Mouse (Mus musculus) embryonic facial prominence, embryonic 10.5 days (tissue): ENCODE measurements around the gene Plgrkt. TPM values are rescaled to one million over a fixed set of nuclear protein-coding genes. Genes with fewer than 3 reads are reported as not detected.

Experiments used
- DNase-seq: peaks from one replicate; pipeline ENCODE4 v3.0.0-alpha.2; 2017; ENCODE audit warnings: low spot score
- H3K27ac ChIP-seq: fragments of 300-500 bp; sonication (generic); replicated peaks from 2 replicates; pipeline ENCODE4 v1.5.1; 2016; ENCODE audit warnings: mild to moderate bottlenecking
- H3K27me3 ChIP-seq: fragments of 300-500 bp; sonication (generic); replicated peaks from 2 replicates; pipeline ENCODE4 v1.6.1; 2016; ENCODE audit warnings: low read depth, mild to moderate bottlenecking; ENCODE audit not compliant: poor library complexity, severe bottlenecking
- H3K36me3 ChIP-seq: fragments of 300-500 bp; sonication (generic); replicated peaks from 2 replicates; pipeline ENCODE4 v1.6.1; 2016; ENCODE audit warnings: mild to moderate bottlenecking, moderate library complexity
- H3K4me1 ChIP-seq: fragments of 300-500 bp; sonication (generic); 2 replicates; pipeline ENCODE4 v1.6.1; 2016
- H3K4me3 ChIP-seq: fragments of 300-500 bp; sonication (generic); 2 replicates; pipeline ENCODE4 v1.5.1; 2016; ENCODE audit warnings: mild to moderate bottlenecking, moderate library complexity
- H3K9me3 ChIP-seq: fragments of 300-500 bp; sonication (generic); 2 replicates; pipeline ENCODE4 v1.6.1; 2016; ENCODE audit warnings: mild to moderate bottlenecking
- WGBS: fragments of 180-500 bp; shearing (Covaris S2); methylation state at CpG from one replicate; pipeline ENCODE4 v1.1.7; 2016; 5-methylcytosine and 5-hydroxymethylcytosine counted together
- polyA plus RNA-seq: library from polyadenylated mRNA; unstranded; fragments of >200 nt; fragmentation: Nextera tagmentation; extraction: Ambion mirVana; gene quantifications from 2 replicates; pipeline ENCODE4 v1.2.1, GENCODE M21; 2016

Gene Plgrkt
- polyA plus RNA-seq, 1 experiment from 2014 or later = 35.3 TPM

DNA sequence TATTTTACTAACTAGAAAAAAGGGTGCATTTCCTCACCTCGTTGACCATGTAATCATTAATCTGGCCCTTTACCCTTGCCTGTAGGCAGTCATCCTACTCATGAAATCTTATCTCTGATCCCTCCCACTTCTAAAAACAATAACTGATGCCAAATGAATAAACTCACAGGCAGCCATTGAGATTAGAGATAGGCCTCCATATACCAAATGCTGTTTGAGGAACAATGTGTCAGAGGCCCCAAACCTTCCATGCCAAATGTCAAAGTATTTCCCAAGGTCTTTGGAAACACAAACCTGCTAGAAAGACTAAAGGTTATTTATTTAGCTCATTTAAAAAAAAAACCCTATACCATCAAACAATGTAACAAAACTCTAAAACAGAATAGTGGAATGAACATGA lies 29.2 kb upstream of the Plgrkt start:
- DNase-seq = no peak
- Histone ChIP-seq H3K27me3 (no peaks in the 10 kb centered on the region), H3K27ac (no peak overlapping the region), H3K4me3 (no peak overlapping the region), H3K4me1 (no peaks in the 10 kb centered on the region), H3K9me3 (peaks cover 7% of the 10 kb centered on the region; the same call in 1 of the 2 replicates), H3K36me3 (no peaks in the 10 kb centered on the region)
- WGBS = 65% methylated on average over 1 of the region's 1 CpGs

DNA sequence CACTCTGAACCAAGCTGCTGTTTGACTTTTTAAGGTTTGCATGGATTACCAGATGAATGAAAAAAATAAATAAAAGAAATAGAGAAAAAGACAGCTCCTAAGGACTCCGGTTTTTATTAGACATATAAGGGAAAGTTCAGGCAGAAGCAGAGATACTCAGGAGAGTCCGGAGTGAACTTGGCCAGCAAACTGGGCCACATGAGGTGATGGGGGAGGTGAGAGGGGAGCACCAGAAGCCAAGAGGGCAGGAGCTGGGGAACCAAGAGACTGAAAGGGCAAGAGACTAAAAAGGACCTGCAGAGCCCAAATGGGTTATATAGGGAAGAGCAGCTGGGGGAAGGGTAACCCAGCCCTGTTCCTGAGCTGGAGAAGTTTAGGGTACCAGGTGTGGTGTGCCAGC lies 27.5 kb upstream of the Plgrkt start:
- Histone ChIP-seq H3K27me3 (no peaks in the 10 kb centered on the region), H3K36me3 (no peaks in the 10 kb centered on the region), H3K4me3 (no peak overlapping the region), H3K9me3 (peaks cover 7% of the 10 kb centered on the region; the same call in 1 of the 2 replicates), H3K27ac (no peak overlapping the region), H3K4me1 (no peaks in the 10 kb centered on the region)
- 94% methylated on average over 2 of the region's 2 CpGs for WGBS
- no peak for DNase-seq

- Histone ChIP-seq H3K27ac (no peak overlapping the region), H3K4me1 (no peaks in the 10 kb centered on the region), H3K4me3 (no peak overlapping the region), H3K27me3 (no peaks in the 10 kb centered on the region), H3K36me3 (no peaks in the 10 kb centered on the region), H3K9me3 (peaks cover 5% of the 10 kb centered on the region; the same call in 1 of the 2 replicates)
- DNase-seq = no peak
- 92% methylated on average over 9 of the region's 9 CpGs for WGBS
These were observed 26.1 kb upstream of the Plgrkt start for GRCm38 (mm10) chr19:29393333-29393732.

DNA sequence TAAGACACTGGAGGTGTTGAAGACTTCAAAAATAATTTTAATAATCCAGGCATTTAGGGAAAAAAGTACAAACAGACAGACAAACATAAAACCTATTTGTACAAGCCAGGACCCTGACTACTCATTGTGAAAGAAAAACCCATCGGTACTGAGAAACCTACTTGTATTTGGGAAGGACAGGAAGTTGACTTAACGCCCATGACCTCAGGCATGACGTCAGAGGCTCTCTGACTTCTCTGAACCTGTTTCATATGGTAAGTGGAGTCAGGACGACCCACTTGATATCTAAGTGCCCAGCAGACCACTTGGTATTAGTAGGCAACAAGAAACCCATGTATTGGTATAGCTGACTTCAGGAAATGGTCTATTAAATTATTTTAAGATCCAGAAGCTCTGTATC lies 24.1 kb upstream of the Plgrkt start:
- no peaks in the 10 kb centered on the region for H3K27me3 ChIP-seq
- WGBS = 66% methylated on average over 4 of the region's 4 CpGs
- no peaks in the 10 kb centered on the region for H3K4me1 ChIP-seq
- H3K27ac ChIP-seq = no peak overlapping the region
- no peak for DNase-seq
- no peaks in the 10 kb centered on the region for H3K9me3 ChIP-seq
- no peak overlapping the region for H3K4me3 ChIP-seq
- no peaks in the 10 kb centered on the region for H3K36me3 ChIP-seq

DNA sequence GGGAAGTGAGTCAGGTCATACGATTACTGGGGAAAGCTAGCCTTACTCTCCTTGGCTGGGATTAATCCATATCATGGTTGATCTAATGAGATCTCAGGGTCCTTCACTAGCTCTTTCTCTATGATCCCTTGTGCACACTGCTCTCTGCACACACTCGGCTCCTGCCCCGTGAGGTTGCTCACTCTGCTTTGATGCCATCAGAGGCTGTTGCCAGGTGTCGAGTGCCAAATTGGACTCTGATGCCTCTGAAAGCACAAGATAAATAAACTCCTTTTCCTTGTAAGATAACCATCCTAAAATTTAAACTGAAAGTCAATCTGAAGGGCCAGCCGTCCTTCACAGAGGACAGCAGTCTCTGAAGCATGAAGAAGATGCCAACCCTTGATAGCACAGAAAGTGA lies 23.3 kb upstream of the Plgrkt start:
- Histone ChIP-seq H3K4me1 (no peaks in the 10 kb centered on the region), H3K4me3 (no peak overlapping the region), H3K27me3 (no peaks in the 10 kb centered on the region), H3K9me3 (no peaks in the 10 kb centered on the region), H3K27ac (no peak overlapping the region), H3K36me3 (no peaks in the 10 kb centered on the region)
- WGBS = 82% methylated on average over 5 of the region's 5 CpGs
- DNase-seq = no peak

- no peaks in the 10 kb centered on the region for H3K36me3 ChIP-seq
- H3K27ac ChIP-seq = no peak overlapping the region
- no peak for DNase-seq
- no peak overlapping the region for H3K4me3 ChIP-seq
- whole genome bisulfite sequencing = 84% methylated on average over 1 of the region's 1 CpGs
- H3K9me3 ChIP-seq = no peaks in the 10 kb centered on the region
- H3K27me3 ChIP-seq = no peaks in the 10 kb centered on the region
- no peaks in the 10 kb centered on the region for H3K4me1 ChIP-seq
These were observed 21.6 kb upstream of the Plgrkt start for GRCm38 (mm10) chr19:29388818-29389217.

DNA sequence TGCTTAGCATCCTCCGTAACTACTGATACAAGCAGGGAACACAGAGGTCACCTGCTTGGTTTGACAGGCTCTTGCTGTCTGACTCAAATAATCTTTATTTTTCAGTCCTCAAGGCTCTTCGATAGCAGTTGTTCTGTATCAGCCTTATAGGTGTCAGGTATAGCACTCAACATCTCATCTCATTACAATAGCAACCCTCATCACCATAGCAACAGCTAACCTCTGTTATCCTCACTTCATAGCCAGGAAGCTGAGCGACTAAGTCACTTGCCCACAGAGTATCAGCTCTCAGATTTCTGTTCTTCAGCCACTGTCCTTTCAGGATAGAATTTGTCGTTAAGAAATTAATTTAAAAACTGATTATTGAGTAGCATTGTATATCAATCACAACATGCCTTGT lies 18.6 kb upstream of the Plgrkt start:
- H3K27ac ChIP-seq = no peak overlapping the region
- WGBS = 85% methylated on average over 4 of the region's 4 CpGs
- no peak for DNase-seq
- no peaks in the 10 kb centered on the region for H3K9me3 ChIP-seq
- H3K4me3 ChIP-seq = no peak overlapping the region
- no peaks in the 10 kb centered on the region for H3K36me3 ChIP-seq
- H3K4me1 ChIP-seq = no peaks in the 10 kb centered on the region
- no peaks in the 10 kb centered on the region for H3K27me3 ChIP-seq

DNA sequence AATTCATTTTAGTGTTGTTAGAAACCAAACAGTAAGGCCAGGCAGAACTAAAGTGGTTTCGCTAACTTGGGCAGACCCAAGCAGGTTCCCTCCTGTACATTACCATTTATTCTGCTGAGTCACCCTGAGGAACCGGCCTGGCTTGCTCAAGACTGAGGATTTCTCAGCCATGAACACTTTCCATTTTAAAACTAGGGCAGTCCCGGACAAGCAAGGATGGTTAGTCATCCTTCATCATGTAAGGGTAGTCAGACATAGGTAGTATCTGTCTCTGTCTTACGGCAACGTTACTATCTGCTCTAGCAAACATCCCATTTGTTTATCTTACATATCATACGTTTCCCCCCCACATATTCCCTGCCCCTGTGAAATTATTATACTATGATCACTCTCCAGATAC lies 17.8 kb upstream of the Plgrkt start:
- Histone ChIP-seq H3K36me3 (no peaks in the 10 kb centered on the region), H3K4me3 (no peak overlapping the region), H3K4me1 (no peaks in the 10 kb centered on the region), H3K9me3 (no peaks in the 10 kb centered on the region), H3K27ac (no peak overlapping the region), H3K27me3 (no peaks in the 10 kb centered on the region)
- no peak for DNase-seq
- 88% methylated on average over 6 of the region's 6 CpGs for WGBS

DNA sequence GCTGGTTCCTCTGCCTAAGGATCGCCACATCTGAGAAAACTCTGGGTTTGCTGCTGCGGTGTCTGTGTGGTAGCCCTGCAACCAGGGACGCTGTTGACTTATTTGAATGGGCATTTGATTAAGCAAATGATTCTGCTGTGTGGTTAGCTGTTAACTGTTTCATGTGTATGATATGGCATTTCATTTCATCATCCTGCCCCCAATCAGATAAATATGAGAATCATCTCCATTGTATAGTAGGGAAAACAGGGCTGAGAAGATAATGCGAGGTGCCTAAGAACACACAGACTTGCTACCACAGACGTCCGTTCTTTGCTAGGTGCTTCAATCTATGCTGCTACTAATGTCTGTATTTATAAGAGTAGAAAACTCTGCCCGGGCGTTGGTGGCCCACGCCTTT lies 17.2 kb upstream of the Plgrkt start:
- Histone ChIP-seq H3K9me3 (no peaks in the 10 kb centered on the region), H3K36me3 (no peaks in the 10 kb centered on the region), H3K27ac (no peak overlapping the region), H3K4me1 (no peaks in the 10 kb centered on the region), H3K4me3 (no peak overlapping the region), H3K27me3 (no peaks in the 10 kb centered on the region)
- 88% methylated on average over 9 of the region's 9 CpGs for WGBS
- no peak for DNase-seq

DNA sequence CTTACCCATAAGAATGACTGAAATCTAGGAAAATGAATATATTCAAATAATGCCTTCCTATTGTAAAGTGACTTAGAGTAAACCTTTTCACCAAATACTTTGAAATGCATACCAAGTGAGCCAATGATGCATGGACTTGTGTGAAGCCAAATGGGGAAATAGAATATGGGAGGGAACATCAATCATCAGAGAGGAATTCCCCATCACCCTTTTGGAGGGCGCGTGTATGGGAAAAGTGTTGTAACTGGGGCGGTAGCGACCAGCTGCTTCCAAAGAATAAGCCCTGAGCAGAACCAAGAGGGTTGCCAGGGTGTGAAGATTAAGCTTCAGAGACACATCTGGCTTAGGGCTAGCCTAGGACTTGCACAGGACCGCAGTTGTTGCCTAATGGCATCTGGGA lies 16.2 kb upstream of the Plgrkt start:
- Histone ChIP-seq H3K27me3 (no peaks in the 10 kb centered on the region), H3K9me3 (no peaks in the 10 kb centered on the region), H3K4me1 (no peaks in the 10 kb centered on the region), H3K27ac (no peak overlapping the region), H3K4me3 (no peak overlapping the region), H3K36me3 (no peaks in the 10 kb centered on the region)
- 91% methylated on average over 5 of the region's 5 CpGs for WGBS
- DNase-seq = no peak

DNA sequence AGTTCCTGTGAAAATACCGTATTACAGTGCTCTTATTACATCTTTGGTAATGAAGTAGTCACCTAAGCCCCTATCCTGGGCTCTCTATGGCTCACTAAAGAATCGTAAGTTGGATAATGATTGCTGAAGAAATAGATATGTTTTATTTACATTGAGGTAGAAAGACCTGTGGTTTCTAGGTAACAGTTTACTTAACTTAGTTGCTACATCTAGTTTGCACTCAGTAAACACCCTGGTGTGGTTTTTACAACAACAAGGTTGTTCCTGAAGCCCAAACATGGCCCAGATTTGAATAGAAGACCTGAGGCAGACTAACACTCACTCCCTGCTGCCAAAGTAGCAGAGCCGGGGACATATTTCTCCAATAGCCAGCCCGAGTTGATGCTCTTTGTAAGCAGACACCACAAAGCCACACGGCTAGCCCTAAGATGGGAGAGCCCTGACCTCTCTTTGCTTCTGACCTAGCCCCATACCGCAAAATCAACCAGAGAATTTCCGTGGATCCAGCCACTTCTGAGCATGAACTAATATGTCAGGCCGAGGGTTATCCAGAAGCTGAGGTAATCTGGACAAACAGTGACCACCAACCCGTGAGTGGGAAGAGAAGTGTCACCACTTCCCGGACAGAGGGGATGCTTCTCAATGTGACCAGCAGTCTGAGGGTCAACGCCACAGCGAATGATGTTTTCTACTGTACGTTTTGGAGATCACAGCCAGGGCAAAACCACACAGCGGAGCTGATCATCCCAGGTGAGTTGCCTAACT lies 12.8 kb upstream of the Plgrkt start:
- no peak overlapping the region for H3K4me3 ChIP-seq

DNA sequence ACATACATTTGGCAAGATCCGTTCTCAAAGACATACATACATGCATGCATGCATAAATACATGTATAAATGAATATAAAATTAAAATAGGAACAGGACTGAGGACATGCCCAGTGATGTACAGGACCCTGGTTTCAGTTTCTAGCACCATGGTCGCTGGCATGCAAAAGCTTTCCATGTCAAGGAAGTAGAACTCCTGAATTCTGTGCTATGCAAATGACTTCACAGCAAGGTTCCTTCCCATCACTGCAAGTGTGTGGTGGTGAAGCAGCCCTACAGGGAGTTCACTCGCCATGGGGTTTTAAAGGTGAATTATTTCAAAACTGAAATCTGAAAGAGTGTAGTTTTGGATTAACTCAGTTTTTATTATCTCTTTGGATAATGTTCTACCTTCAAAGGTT lies 9.2 kb upstream of the Plgrkt start:
- H3K9me3 ChIP-seq = no peaks in the 10 kb centered on the region
- WGBS = 70% methylated on average over 3 of the region's 3 CpGs
- H3K27me3 ChIP-seq = no peaks in the 10 kb centered on the region; the same call in 1 of the 2 replicates
- H3K27ac ChIP-seq = no peak overlapping the region
- no peaks in the 10 kb centered on the region for H3K4me1 ChIP-seq
- no peak for DNase-seq
- H3K4me3 ChIP-seq = no peak overlapping the region
- H3K36me3 ChIP-seq = no peaks in the 10 kb centered on the region

More for the DNA sequence above, 12.8 kb upstream of the Plgrkt start:
- Histone ChIP-seq H3K27ac (no peak overlapping the region), H3K27me3 (no peaks in the 10 kb centered on the region), H3K4me1 (no peaks in the 10 kb centered on the region), H3K9me3 (no peaks in the 10 kb centered on the region), H3K36me3 (no peaks in the 10 kb centered on the region)
- DNase-seq = no peak
- WGBS = 88% methylated on average over 14 of the region's 14 CpGs

- Histone ChIP-seq H3K9me3 (no peaks in the 10 kb centered on the region), H3K4me3 (no peak overlapping the region), H3K27ac (no peak overlapping the region), H3K4me1 (no peaks in the 10 kb centered on the region), H3K36me3 (no peaks in the 10 kb centered on the region), H3K27me3 (no peaks in the 10 kb centered on the region; the same call in 1 of the 2 replicates)
- 88% methylated on average over 9 of the region's 9 CpGs for WGBS
- DNase-seq = no peak
These were observed 7.8 kb upstream of the Plgrkt start for GRCm38 (mm10) chr19:29374947-29375346.
